Mouse (Mus musculus): Measurements from ENCODE around the gene Abi3bp.

GRCm38 (mm10) chr16:56686747-56687146, 209.1 kb downstream of the Abi3bp start:
- TF ChIP-seq CTCF (IDR thresholded peaks at IDR 0.05; ENCODE audit: low read depth), result no peak
- TF ChIP-seq EP300 (IDR thresholded peaks at IDR 0.05; ENCODE audit: low read depth), result no peak
